ENCODE assay signal across 20 mouse cellular contexts in genomic region chr9:48773130-48773529, GRCm38 (mm10).
DNase-seq lines count a peak whose midpoint lies in the region; TF ChIP-seq lines count a peak whose summit lies in the region.
"Had no signal": no experiment of that assay in that cellular context is flagged by ENCODE, and none has a peak within 500 bp of the region (broad histone marks: within the 10 kb centered on the region; RNA-seq: fewer than 3 reads in every experiment).

No protein-coding gene starts in this region.

- DNase-seq in gastrocnemius, adult 18-20 months (ENCODE audit: low spot score), result peak; percentile 65
- DNase-seq in gastrocnemius, postnatal 4 days (ENCODE audit: low spot score in 2 of 2), result no peak
- no peak for DNase-seq in layer of hippocampus, adult 2 months (ENCODE audit: low spot score in 2 of 2)
- DNase-seq in layer of hippocampus, postnatal 10 days (ENCODE audit: low spot score in 2 of 2), result no peak
- peak; percentile 85 for DNase-seq in skeletal muscle tissue, adult 2 months (ENCODE audit: low read depth, low spot score)
- DNase-seq in kidney, adult 8-10 months, result no peak
- DNase-seq: adrenal gland, adult 2 months; adrenal gland, postnatal 10 days; adrenal gland, postnatal 25 days; cerebellum, adult 11 months; cerebellum, adult 18-20 months; cerebellum, adult 8-10 months; cerebellum, adult 9-11 months; cerebellum, postnatal 14 days; cerebellum, postnatal 36 days; embryo, embryonic 11 days had no signal

- H3K27ac ChIP-seq in layer of hippocampus, adult 2 months, result peak overlapping the region; percentile 11; the same call in 1 of the 2 replicates
- H3K27ac ChIP-seq: embryonic facial prominence, embryonic 13.5 days; embryonic facial prominence, embryonic 15.5 days; forebrain, embryonic 13.5 days had no signal

- TF ChIP-seq CTCF in layer of hippocampus, adult 2 months (conservative IDR thresholded peaks at IDR 0.05), result no peak

- H3K4me3 ChIP-seq in layer of hippocampus, adult 2 months, result no peak overlapping the region
- H3K4me3 ChIP-seq: embryonic facial prominence, embryonic 13.5 days; embryonic facial prominence, embryonic 15.5 days; erythroblast, embryonic 14.5 days; forebrain, embryonic 13.5 days had no signal

Comparison
In these comparisons a context has a peak if more than half of its experiments do, and no peak if none do; other contexts are left out.
1. DNase-seq: peak in gastrocnemius, adult 18-20 months (single experiment) and skeletal muscle tissue, adult 2 months (single experiment); none in gastrocnemius, postnatal 4 days (0 of 2), layer of hippocampus, adult 2 months (0 of 2), layer of hippocampus, postnatal 10 days (0 of 2) and kidney, adult 8-10 months (0 of 2).